In the genomic region with DNA sequence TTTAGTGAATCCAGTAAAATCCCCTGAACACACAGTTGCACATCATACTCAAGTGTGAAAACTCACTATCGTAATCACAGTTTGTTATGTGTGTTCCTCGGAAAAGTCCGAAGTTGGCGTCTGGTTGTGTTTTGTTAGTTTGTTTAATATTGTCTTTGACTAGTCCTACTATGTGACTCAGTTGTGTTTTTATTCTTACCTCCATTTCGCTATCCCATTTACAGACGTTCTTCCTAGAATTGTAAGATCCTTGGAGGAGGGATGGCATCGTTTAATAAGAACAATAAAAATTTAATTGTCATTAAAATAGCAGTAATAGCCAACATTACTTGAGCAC, we compare ENCODE assay signal across 8 mouse cellular contexts. TPM values are rescaled to one million over a fixed set of nuclear protein-coding genes. Genes with fewer than 3 reads are reported as not detected.
DNase-seq lines count a peak whose midpoint lies in the region; ATAC-seq and TF ChIP-seq lines count a peak whose summit lies in the region.

No protein-coding gene starts in this region.

- H3K27ac ChIP-seq in liver, adult 2 months (replicated peaks; ENCODE audit: insufficient read depth, low read depth, low read length) = peak overlapping the region; percentile 86
- H3K27ac ChIP-seq in embryonic facial prominence, embryonic 12.5 days = peak overlapping the region; percentile 97; the same call in 1 of the 2 replicates
- H3K27ac ChIP-seq in intestine, embryonic 14.5 days (ENCODE audit: low read depth) = peak overlapping the region; percentile 93

- no peaks in the 10 kb centered on the region for H3K27me3 ChIP-seq in liver, adult 2 months (ENCODE audit: control insufficient read depth, insufficient read depth, low read length)
- H3K27me3 ChIP-seq in embryonic facial prominence, embryonic 12.5 days = no peaks in the 10 kb centered on the region
- H3K27me3 ChIP-seq in intestine, embryonic 14.5 days (replicated peaks; ENCODE audit: control insufficient read depth, insufficient read depth, low read length) = no peaks in the 10 kb centered on the region
- H3K27me3 ChIP-seq in myocyte (ENCODE audit: control insufficient read depth, insufficient read depth, insufficient read length) = no peaks in the 10 kb centered on the region

- peak overlapping the region; percentile 21 for H3ac ChIP-seq in myocyte (ENCODE audit: control insufficient read depth, insufficient read length)

- H3K36me3 ChIP-seq in liver, adult 2 months (ENCODE audit: control insufficient read depth, insufficient read depth, low read length) = no peaks in the 10 kb centered on the region
- H3K36me3 ChIP-seq in embryonic facial prominence, embryonic 12.5 days = no peaks in the 10 kb centered on the region
- no peaks in the 10 kb centered on the region for H3K36me3 ChIP-seq in intestine, embryonic 14.5 days (ENCODE audit: control insufficient read depth, insufficient read depth, low read length)
- H3K36me3 ChIP-seq in myocyte (ENCODE audit: control insufficient read depth, insufficient read depth) = no peaks in the 10 kb centered on the region

- H3K9me3 ChIP-seq in embryonic facial prominence, embryonic 12.5 days = no peaks in the 10 kb centered on the region
- H3K9me3 ChIP-seq in intestine, embryonic 14.5 days (ENCODE audit: control insufficient read depth, low read length) = no peaks in the 10 kb centered on the region

- peak overlapping the region; percentile 85 for H3K4me3 ChIP-seq in liver, adult 2 months (ENCODE audit: insufficient read depth, low read depth, low read length)
- H3K4me3 ChIP-seq in embryonic facial prominence, embryonic 12.5 days = peak overlapping the region; percentile 95
- H3K4me3 ChIP-seq in intestine, embryonic 14.5 days (ENCODE audit: low read depth, low read length) = peak overlapping the region; percentile 93
- H3K4me3 ChIP-seq in myocyte = peak overlapping the region; percentile 69

- H3K79me2 ChIP-seq in liver, adult 2 months (ENCODE audit: control insufficient read depth, insufficient read depth, low read length) = peaks cover 15% of the 10 kb centered on the region; the same call in 1 of the 2 replicates
- H3K79me2 ChIP-seq in myocyte (ENCODE audit: control insufficient read depth, insufficient read depth) = peaks cover 55% of the 10 kb centered on the region

- H3K4me2 ChIP-seq in embryonic facial prominence, embryonic 12.5 days (replicated peaks) = peak overlapping the region; percentile 49
- H3K4me2 ChIP-seq in intestine, embryonic 14.5 days (ENCODE audit: low read length) = peak overlapping the region; percentile 91
- H3K4me2 ChIP-seq in myocyte (ENCODE audit: low read depth) = peak overlapping the region; percentile 78

- peaks cover 5% of the 10 kb centered on the region; the same call in 1 of the 2 replicates for H3K4me1 ChIP-seq in liver, adult 2 months (ENCODE audit: control insufficient read depth, insufficient read depth, low read length)
- H3K4me1 ChIP-seq in embryonic facial prominence, embryonic 12.5 days = peaks cover 4% of the 10 kb centered on the region; the same call in 1 of the 2 replicates
- H3K4me1 ChIP-seq in intestine, embryonic 14.5 days (replicated peaks; ENCODE audit: control insufficient read depth, insufficient read depth, low read length) = peaks cover 13% of the 10 kb centered on the region

- no peak for DNase-seq in liver, adult 2 months (ENCODE audit: extremely low read depth, low read depth, low spot score)
- DNase-seq in liver = no peak
- no peak for DNase-seq in intestine, embryonic 14.5 days (ENCODE audit: low spot score)
- DNase-seq in cerebellum, adult 11 months = no peak
- no peak for DNase-seq in layer of hippocampus, adult 18-20 months (ENCODE audit: low spot score in 2 of 2)
- DNase-seq in thymus, postnatal 4 days = no peak

- TF ChIP-seq POLR2A in liver, adult 2 months (IDR thresholded peaks at IDR 0.05; ENCODE audit: extremely low read depth, insufficient read depth, low read length) = no peak
- no peak for TF ChIP-seq POLR2A in myocyte (IDR thresholded peaks at IDR 0.05; ENCODE audit: insufficient read length, low read depth)

- ATAC-seq in embryonic facial prominence, embryonic 12.5 days (ENCODE audit: insufficient number of reproducible peaks, insufficient read depth, low FRiP score, low TSS enrichment) = no peak
- no peak for ATAC-seq in intestine, embryonic 14.5 days (replicated peaks; ENCODE audit: low FRiP score, low TSS enrichment, low read depth)

- TF ChIP-seq CTCF in liver, adult 2 months (IDR thresholded peaks at IDR 0.05; ENCODE audit: low read depth, low read length) = no peak

- 10% methylated on average over 7 of the region's 7 CpGs for WGBS in liver, adult 2 months
- 12% methylated on average over 7 of the region's 7 CpGs for WGBS in embryonic facial prominence, embryonic 12.5 days
- WGBS in intestine, embryonic 14.5 days = 11% methylated on average over 7 of the region's 7 CpGs

- H3K9ac ChIP-seq in liver, adult 2 months (ENCODE audit: low read depth, low read length) = peak overlapping the region; percentile 88
- H3K9ac ChIP-seq in embryonic facial prominence, embryonic 12.5 days = peak overlapping the region; percentile 98
- H3K9ac ChIP-seq in intestine, embryonic 14.5 days (ENCODE audit: low read length) = peak overlapping the region; percentile 96

TF ChIP-seq in myocyte, 11 proteins besides CTCF, POLR2A, EP300 and RAD21:
- TF ChIP-seq TCF12 (IDR thresholded peaks at IDR 0.05; ENCODE audit: insufficient read depth, poor library complexity, severe bottlenecking) (no peak), TCF3 (IDR thresholded peaks at IDR 0.05; ENCODE audit: insufficient read length, low read depth) (no peak), E2F4 (IDR thresholded peaks at IDR 0.05; ENCODE audit: insufficient read depth) (no peak), USF1 (IDR thresholded peaks at IDR 0.05; ENCODE audit: low read depth) (no peak), POLR2AphosphoS2 (IDR thresholded peaks at IDR 0.05; ENCODE audit: insufficient read length, low read depth) (no peak), REST (IDR thresholded peaks at IDR 0.05; ENCODE audit: insufficient read depth, insufficient read length) (no peak), CEBPB (IDR thresholded peaks at IDR 0.05; ENCODE audit: insufficient read depth, poor library complexity, severe bottlenecking) (no peak), MYOD1 (IDR thresholded peaks at IDR 0.05; ENCODE audit: control insufficient read depth in 1 of 3, insufficient read length in 2 of 3, low read depth in 2 of 3) (no peak), SRF (IDR thresholded peaks at IDR 0.05; ENCODE audit: control insufficient read depth, insufficient read length, low read depth) (no peak), MYOG (IDR thresholded peaks at IDR 0.05; ENCODE audit: control insufficient read depth in 1 of 3, insufficient read depth in 1 of 3, insufficient read length in 2 of 3, low read depth in 2 of 3) (no peak), MAX (IDR thresholded peaks at IDR 0.05; ENCODE audit: low read depth) (no peak)

RNA-seq across cellular contexts. Expression of gene Cbfa2t2, which starts 0.9 kb away (rescaled TPM):
- 7.3 and 10.3 TPM in 2 replicates for total RNA-seq in liver, adult 2 months (2014; rRNA removed)
- 4.3 and 4.6 TPM in 2 replicates for polyA plus RNA-seq in liver, adult 2 months (2012; rRNA removed)
- polyA plus RNA-seq in embryonic facial prominence, embryonic 12.5 days (2016; fragmentation: Nextera tagmentation; extraction: Ambion mirVana) = 58.8 and 65.3 TPM in 2 replicates
- 33.6 and 42.3 TPM in 2 replicates for polyA plus RNA-seq in intestine, embryonic 14.5 days (2014; fragmentation: Nextera tagmentation; extraction: Ambion mirVana)
- 7.5 TPM for polyA plus RNA-seq in myocyte (2012; fragmentation: generic; extraction: Trizol)
- total RNA-seq in layer of hippocampus, adult 18-20 months (2021) = 10 to 100 TPM; 47.9 to 48.9 TPM

RNA-seq across cellular contexts. Expression of gene Snta1, which starts 29.3 kb away (rescaled TPM):
- 10.3 and 11.3 TPM in 2 replicates for total RNA-seq in liver, adult 2 months (2014; rRNA removed)
- 21.4 and 24.7 TPM in 2 replicates for polyA plus RNA-seq in liver, adult 2 months (2012; rRNA removed)
- 9.2 and 9.9 TPM in 2 replicates for polyA plus RNA-seq in embryonic facial prominence, embryonic 12.5 days (2016; fragmentation: Nextera tagmentation; extraction: Ambion mirVana)
- polyA plus RNA-seq in intestine, embryonic 14.5 days (2014; fragmentation: Nextera tagmentation; extraction: Ambion mirVana) = 2.3 and 2.7 TPM in 2 replicates
- polyA plus RNA-seq in myocyte (2012; fragmentation: generic; extraction: Trizol) = 61.7 TPM
- 10 to 100 TPM; 45.3 to 47.7 TPM for total RNA-seq in layer of hippocampus, adult 18-20 months (2021)
